Mouse (Mus musculus): ENCODE results near the gene Plekho1.
A peak's percentile ranks its signal among the peaks of the same experiment; 100 is the strongest.

Plekho1 gene

GRCm38 (mm10) chr3:95950763-95951551 lies 44.8 kb downstream of the Plekho1 start:
- peak; percentile 79 to 92 for DNase-seq (ENCODE audit: low spot score in 2 of 2)

GRCm38 (mm10) chr3:95948325-95948724 lies 47.5 kb downstream of the Plekho1 start:
- DNase-seq (ENCODE audit: low spot score in 2 of 2), result no peak

- DNase-seq (ENCODE audit: low spot score in 2 of 2), result no peak
Observed at GRCm38 (mm10) chr3:95945731-95946240, 50.0 kb downstream of the Plekho1 start.

- DNase-seq (ENCODE audit: low spot score in 2 of 2), result no peak
Observed at GRCm38 (mm10) chr3:95944742-95945141, 51.1 kb downstream of the Plekho1 start.

- DNase-seq (ENCODE audit: low spot score in 2 of 2), result no peak
Observed at GRCm38 (mm10) chr3:95943226-95943625, 52.6 kb downstream of the Plekho1 start.

- DNase-seq (ENCODE audit: low spot score in 2 of 2), result no peak
Observed at GRCm38 (mm10) chr3:95942749-95943148, 53.1 kb downstream of the Plekho1 start.

GRCm38 (mm10) chr3:95938835-95939234 lies 57.0 kb downstream of the Plekho1 start:
- no peak for DNase-seq (ENCODE audit: low spot score in 2 of 2)

Measured in urinary bladder, adult 18-20 months (tissue).